Mouse (Mus musculus): Measurements from ENCODE around the gene Abtb1. TPM values are rescaled to one million over a fixed set of nuclear protein-coding genes. Genes with fewer than 3 reads are reported as not detected.

Gene Abtb1
- polyA plus RNA-seq, 1 experiment from 2014 or later: 31.5 TPM

- Histone ChIP-seq H3K4me2 (no peak overlapping the region), H3K4me1 (no peaks in the 10 kb centered on the region), H3K36me3 (no peaks in the 10 kb centered on the region), H3K27ac (no peak overlapping the region), H3K9ac (no peak overlapping the region), H3K27me3 (replicated peaks) (no peaks in the 10 kb centered on the region), H3K9me3 (no peaks in the 10 kb centered on the region), H3K4me3 (replicated peaks) (no peak overlapping the region)
- WGBS: 86% methylated on average over 7 of the region's 7 CpGs
- ATAC-seq (ENCODE audit: insufficient read depth, low FRiP score, low read depth): no peak
Observed at GRCm38 (mm10) chr6:88850034-88850433, 8.2 kb upstream of the Abtb1 start.

- no peak overlapping the region for H3K9ac ChIP-seq
- H3K4me1 ChIP-seq: no peaks in the 10 kb centered on the region
- ATAC-seq (ENCODE audit: insufficient read depth, low FRiP score, low read depth): no peak
- WGBS: 55% methylated on average over 4 of the region's 4 CpGs
- H3K4me3 ChIP-seq (replicated peaks): no peak overlapping the region
- no peaks in the 10 kb centered on the region for H3K36me3 ChIP-seq
- no peaks in the 10 kb centered on the region for H3K27me3 ChIP-seq (replicated peaks)
- H3K4me2 ChIP-seq: no peak overlapping the region
- H3K27ac ChIP-seq: no peak overlapping the region
- no peaks in the 10 kb centered on the region for H3K9me3 ChIP-seq
Observed at GRCm38 (mm10) chr6:88849270-88849669, 7.5 kb upstream of the Abtb1 start.

- Histone ChIP-seq H3K4me1 (peaks cover 8% of the 10 kb centered on the region), H3K27ac (no peak overlapping the region), H3K36me3 (no peaks in the 10 kb centered on the region), H3K9ac (no peak overlapping the region), H3K27me3 (replicated peaks) (no peaks in the 10 kb centered on the region), H3K4me3 (replicated peaks) (no peak overlapping the region), H3K9me3 (no peaks in the 10 kb centered on the region), H3K4me2 (no peak overlapping the region)
- WGBS: 51% methylated on average over 2 of the region's 2 CpGs
- ATAC-seq (ENCODE audit: insufficient read depth, low FRiP score, low read depth): no peak
Observed at GRCm38 (mm10) chr6:88847571-88847970, 5.8 kb upstream of the Abtb1 start.

GRCm38 (mm10) chr6:88844901-88845565 is 3.2 kb upstream of the Abtb1 start:
- Histone ChIP-seq H3K4me1 (peaks cover 20% of the 10 kb centered on the region), H3K27ac (no peak overlapping the region), H3K9ac (no peak overlapping the region), H3K27me3 (replicated peaks) (no peaks in the 10 kb centered on the region), H3K9me3 (no peaks in the 10 kb centered on the region), H3K4me3 (replicated peaks) (no peak overlapping the region), H3K36me3 (no peaks in the 10 kb centered on the region), H3K4me2 (no peak overlapping the region)
- ATAC-seq (ENCODE audit: insufficient read depth, low FRiP score, low read depth): no peak
- WGBS: 87% methylated on average over 7 of the region's 7 CpGs

- H3K27ac ChIP-seq: no peak overlapping the region
- WGBS: 81% methylated on average over 9 of the region's 9 CpGs
- H3K9me3 ChIP-seq: no peaks in the 10 kb centered on the region
- no peak overlapping the region for H3K9ac ChIP-seq
- peaks cover 4% of the 10 kb centered on the region; the same call in 1 of the 2 replicates for H3K36me3 ChIP-seq
- H3K4me2 ChIP-seq: no peak overlapping the region
- peaks cover 20% of the 10 kb centered on the region for H3K4me1 ChIP-seq
- no peak overlapping the region for H3K4me3 ChIP-seq (replicated peaks)
- H3K27me3 ChIP-seq (replicated peaks): no peaks in the 10 kb centered on the region
- ATAC-seq (ENCODE audit: insufficient read depth, low FRiP score, low read depth): no peak
Observed at GRCm38 (mm10) chr6:88843781-88844725, 2.3 kb upstream of the Abtb1 start.

GRCm38 (mm10) chr6:88843241-88843640 is 1.5 kb upstream of the Abtb1 start:
- Histone ChIP-seq H3K27ac (no peak overlapping the region), H3K4me1 (peaks cover 20% of the 10 kb centered on the region), H3K27me3 (replicated peaks) (no peaks in the 10 kb centered on the region), H3K4me2 (peak overlapping the region; percentile 95), H3K9ac (no peak overlapping the region), H3K4me3 (replicated peaks) (peak overlapping the region; percentile 93), H3K9me3 (no peaks in the 10 kb centered on the region), H3K36me3 (peaks cover 12% of the 10 kb centered on the region; the same call in 1 of the 2 replicates)
- ATAC-seq (ENCODE audit: insufficient read depth, low FRiP score, low read depth): no peak
- WGBS: 68% methylated on average over 7 of the region's 7 CpGs

GRCm38 (mm10) chr6:88842731-88843151 is 957 bp upstream of the Abtb1 start:
- peak overlapping the region; percentile 87 for H3K27ac ChIP-seq
- H3K4me2 ChIP-seq: peak overlapping the region; percentile 95
- H3K27me3 ChIP-seq (replicated peaks): no peaks in the 10 kb centered on the region
- 0% methylated on average over 32 of the region's 32 CpGs for WGBS
- H3K4me3 ChIP-seq (replicated peaks): peak overlapping the region; percentile 93
- ATAC-seq (ENCODE audit: insufficient read depth, low FRiP score, low read depth): no peak
- H3K9ac ChIP-seq: peak overlapping the region; percentile 67
- H3K4me1 ChIP-seq: peaks cover 20% of the 10 kb centered on the region
- no peaks in the 10 kb centered on the region for H3K9me3 ChIP-seq
- peaks cover 17% of the 10 kb centered on the region; the same call in 1 of the 2 replicates for H3K36me3 ChIP-seq

GRCm38 (mm10) chr6:88841514-88841780 is 337 bp downstream of the Abtb1 start:
- peak overlapping the region; percentile 90 for H3K9ac ChIP-seq
- H3K4me3 ChIP-seq (replicated peaks): peak overlapping the region; percentile 93
- peak overlapping the region; percentile 91 for H3K27ac ChIP-seq
- H3K36me3 ChIP-seq: peaks cover 26% of the 10 kb centered on the region; the same call in 1 of the 2 replicates
- H3K4me2 ChIP-seq: peak overlapping the region; percentile 95
- H3K27me3 ChIP-seq (replicated peaks): no peaks in the 10 kb centered on the region
- ATAC-seq (ENCODE audit: insufficient read depth, low FRiP score, low read depth): peak; percentile 6; the same call in 1 of the 2 replicates
- no peaks in the 10 kb centered on the region for H3K9me3 ChIP-seq
- peaks cover 20% of the 10 kb centered on the region for H3K4me1 ChIP-seq
- WGBS: under 1% methylated on average over 22 of the region's 22 CpGs

- Histone ChIP-seq H3K9ac (peak overlapping the region; percentile 90), H3K36me3 (peaks cover 31% of the 10 kb centered on the region; the same call in 1 of the 2 replicates), H3K4me2 (peak overlapping the region; percentile 95), H3K9me3 (no peaks in the 10 kb centered on the region), H3K27ac (peak overlapping the region; percentile 91), H3K27me3 (replicated peaks) (no peaks in the 10 kb centered on the region), H3K4me3 (replicated peaks) (peak overlapping the region; percentile 93), H3K4me1 (peaks cover 20% of the 10 kb centered on the region)
- no peak for ATAC-seq (ENCODE audit: insufficient read depth, low FRiP score, low read depth)
- WGBS: 53% methylated on average over 9 of the region's 9 CpGs
Observed at GRCm38 (mm10) chr6:88840791-88841513, 832 bp downstream of the Abtb1 start.

- H3K9me3 ChIP-seq: no peaks in the 10 kb centered on the region
- no peak overlapping the region for H3K27ac ChIP-seq
- H3K9ac ChIP-seq: no peak overlapping the region
- H3K4me2 ChIP-seq: no peak overlapping the region
- no peaks in the 10 kb centered on the region for H3K27me3 ChIP-seq (replicated peaks)
- WGBS: 71% methylated on average over 3 of the region's 3 CpGs
- H3K4me3 ChIP-seq (replicated peaks): peak overlapping the region; percentile 93; the same call in 1 of the 2 replicates
- no peak for ATAC-seq (ENCODE audit: insufficient read depth, low FRiP score, low read depth)
- H3K4me1 ChIP-seq: peaks cover 20% of the 10 kb centered on the region
- H3K36me3 ChIP-seq: peaks cover 33% of the 10 kb centered on the region; the same call in 1 of the 2 replicates
Observed at GRCm38 (mm10) chr6:88840211-88840610, 1.6 kb downstream of the Abtb1 start.

- H3K4me1 ChIP-seq: peaks cover 20% of the 10 kb centered on the region
- ATAC-seq (ENCODE audit: insufficient read depth, low FRiP score, low read depth): no peak
- H3K27ac ChIP-seq: no peak overlapping the region
- H3K9ac ChIP-seq: no peak overlapping the region
- peaks cover 33% of the 10 kb centered on the region; the same call in 1 of the 2 replicates for H3K36me3 ChIP-seq
- 82% methylated on average over 26 of the region's 26 CpGs for WGBS
- no peaks in the 10 kb centered on the region for H3K9me3 ChIP-seq
- no peaks in the 10 kb centered on the region for H3K27me3 ChIP-seq (replicated peaks)
- no peak overlapping the region for H3K4me2 ChIP-seq
- no peak overlapping the region for H3K4me3 ChIP-seq (replicated peaks)
Observed at GRCm38 (mm10) chr6:88839135-88839970, 2.4 kb downstream of the Abtb1 start.
